Comparison of ENCODE assay signal across 26 mouse cellular contexts in the genomic region with DNA sequence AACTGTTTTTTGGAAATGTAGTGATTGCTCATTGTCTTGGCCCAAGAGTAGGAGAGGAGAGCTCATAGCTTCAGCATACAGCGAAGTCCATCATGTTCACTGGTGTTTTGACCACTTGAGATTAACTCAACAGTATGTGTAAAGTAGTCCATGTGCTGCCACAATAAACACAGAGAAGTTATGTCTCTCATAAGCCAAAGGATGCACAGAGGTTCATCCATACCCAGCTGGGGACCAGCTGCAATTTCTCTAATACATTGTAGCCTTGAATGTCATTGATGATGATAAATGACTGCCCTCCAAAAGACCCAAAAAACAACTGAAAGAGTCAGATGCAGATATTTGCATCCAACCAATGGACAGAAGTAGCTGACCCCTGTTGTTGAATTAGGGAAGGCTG.
"Had no signal": no experiment of that assay in that cellular context is flagged by ENCODE, and none has a peak within 500 bp of the region (broad histone marks: within the 10 kb centered on the region; RNA-seq: fewer than 3 reads in every experiment).

No protein-coding gene starts in this region.

- H3K4me2 ChIP-seq: heart, embryonic 11.5 days; heart, embryonic 13.5 days; heart, embryonic 15.5 days; hindbrain, embryonic 12.5 days; hindbrain, embryonic 14.5 days; kidney, embryonic 15.5 days; limb, embryonic 12.5 days; liver, embryonic 11.5 days; liver, embryonic 13.5 days; liver, embryonic 15.5 days had no signal

- H3K4me1 ChIP-seq: heart, embryonic 13.5 days; heart, embryonic 15.5 days; hindbrain, embryonic 12.5 days; kidney, embryonic 15.5 days; limb, embryonic 10.5 days; limb, embryonic 12.5 days; liver, embryonic 13.5 days; liver, embryonic 15.5 days had no signal

- H3K36me3 ChIP-seq: heart, embryonic 13.5 days; heart, embryonic 15.5 days; hindbrain, embryonic 12.5 days; kidney, embryonic 15.5 days; limb, embryonic 10.5 days; limb, embryonic 12.5 days; liver, embryonic 13.5 days; liver, embryonic 15.5 days had no signal

- H3K4me3 ChIP-seq: heart, adult 2 months; heart, embryonic 13.5 days; heart, embryonic 15.5 days; hindbrain, embryonic 12.5 days; kidney, embryonic 15.5 days; layer of hippocampus, adult 2 months; left cerebral cortex, adult 2 months; limb, embryonic 10.5 days; limb, embryonic 12.5 days; liver, embryonic 13.5 days; liver, embryonic 15.5 days had no signal

- H3K27me3 ChIP-seq: heart, embryonic 13.5 days; heart, embryonic 15.5 days; hindbrain, embryonic 12.5 days; kidney, embryonic 15.5 days; limb, embryonic 12.5 days; liver, embryonic 13.5 days; liver, embryonic 15.5 days had no signal

- H3K9me3 ChIP-seq: heart, embryonic 13.5 days; heart, embryonic 15.5 days; hindbrain, embryonic 12.5 days; kidney, embryonic 15.5 days; limb, embryonic 10.5 days; limb, embryonic 12.5 days; liver, embryonic 13.5 days; liver, embryonic 15.5 days had no signal

- DNase-seq: gastrocnemius, postnatal 14 days; gastrocnemius, postnatal 36 days; heart, adult 11 months; heart, adult 2 months; heart, postnatal 14 days; heart, postnatal 36 days; kidney, adult 18-20 months; kidney, adult 8-10 months; kidney, postnatal 14 days; kidney, postnatal 4 days; liver; liver, embryonic 13.5 days; liver, postnatal 0 days had no signal

- ATAC-seq: hindbrain, embryonic 16.5 days; liver, postnatal 0 days had no signal

- H3K27ac ChIP-seq: heart, adult 2 months; heart, embryonic 13.5 days; heart, embryonic 15.5 days; hindbrain, embryonic 12.5 days; hindbrain, embryonic 14.5 days; kidney, embryonic 15.5 days; layer of hippocampus, adult 2 months; left cerebral cortex, adult 2 months; limb, embryonic 10.5 days; limb, embryonic 12.5 days; liver, embryonic 13.5 days; liver, embryonic 15.5 days had no signal

- H3K9ac ChIP-seq: heart, embryonic 13.5 days; heart, embryonic 15.5 days; hindbrain, embryonic 12.5 days; hindbrain, embryonic 14.5 days; kidney, embryonic 15.5 days; limb, embryonic 12.5 days; liver, embryonic 13.5 days; liver, embryonic 15.5 days; liver, postnatal 0 days had no signal
